Mouse (Mus musculus) kidney, postnatal 0 days (tissue): ENCODE results near the gene Fcer1g. TPM values are rescaled to one million over a fixed set of nuclear protein-coding genes. Genes with fewer than 3 reads are reported as not detected.

Experiments
- ATAC-seq: fragments of 200-750 bp; cut with Nextera tagmentation; replicated peaks from 2 replicates; pipeline ENCODE4 v1.8.0; 2017; ENCODE audit warnings: low read depth, moderate number of reproducible peaks, moderate TSS enrichment, moderate library complexity; ENCODE audit not compliant: low FRiP score
- DNase-seq: peaks from one replicate; pipeline ENCODE4 v3.0.0-alpha.2; 2016; ENCODE audit warnings: low spot score
- H3K27ac ChIP-seq: fragments of 300-500 bp; sonication (generic); 2 replicates; pipeline ENCODE4 v1.5.1; 2014; ENCODE audit warnings: mild to moderate bottlenecking
- H3K27me3 ChIP-seq: fragments of 300-500 bp; sonication (generic); 2 replicates; pipeline ENCODE4 v1.6.1; 2014; ENCODE audit warnings: low read length, mixed read lengths; ENCODE audit not compliant: insufficient read depth
- H3K36me3 ChIP-seq: fragments of 300-500 bp; sonication (generic); 2 replicates; pipeline ENCODE4 v1.6.1; 2014; ENCODE audit warnings: low read length, mixed read lengths; ENCODE audit not compliant: insufficient read depth
- H3K4me1 ChIP-seq: fragments of 300-500 bp; sonication (generic); replicated peaks from 2 replicates; pipeline ENCODE4 v1.6.1; 2014; ENCODE audit warnings: antibody characterized with exemption, low read length, mixed read lengths; ENCODE audit not compliant: insufficient read depth
- H3K4me2 ChIP-seq: fragments of 300-500 bp; sonication (generic); 2 replicates; pipeline ENCODE4 v1.6.1; 2014; ENCODE audit warnings: mild to moderate bottlenecking, low read length, moderate library complexity, mixed read lengths
- H3K4me3 ChIP-seq: fragments of 300-500 bp; sonication (generic); replicated peaks from 2 replicates; pipeline ENCODE4 v1.5.1; 2014; ENCODE audit warnings: low read depth, low read length
- H3K9ac ChIP-seq: fragments of 300-500 bp; sonication (generic); 2 replicates; pipeline ENCODE4 v1.6.1; 2014; ENCODE audit warnings: low read depth, low read length
- H3K9me3 ChIP-seq: fragments of 300-500 bp; sonication (generic); replicated peaks from 2 replicates; pipeline ENCODE4 v1.6.1; 2016; ENCODE audit warnings: low read length, inconsistent platforms, mixed read lengths
- CTCF ChIP-seq: IDR thresholded peaks from 2 replicates; pipeline ENCODE4 v1.5.1; 2016; ENCODE audit warnings: antibody characterized with exemption, low read depth, mild to moderate bottlenecking, moderate library complexity
- WGBS: fragments of 180-500 bp; shearing (Covaris S2); extraction: QIAGEN DNeasy Blood & Tissue Kit; methylation state at CpG from one replicate; pipeline ENCODE4 v1.1.7; 2014; 5-methylcytosine and 5-hydroxymethylcytosine counted together
- polyA plus RNA-seq: library from polyadenylated mRNA; unstranded; fragments of >200 nt; fragmentation: Nextera tagmentation; extraction: Ambion mirVana; gene quantifications from 2 replicates; pipeline ENCODE4 v1.2.1, GENCODE M21; 2015

The Fcer1g gene
- polyA plus RNA-seq, 1 experiment from 2014 or later: 50.1 TPM

- 3% methylated on average over 36 of the region's 36 CpGs for WGBS
- Histone ChIP-seq H3K4me2 (peak within 1 kb of the TSS; percentile 83), H3K4me3 (peak within 1 kb of the TSS; percentile 64), H3K9ac (peak within 1 kb of the TSS; percentile 64), H3K9me3 (no peaks in the 10 kb centered on the region), H3K4me1 (peaks cover 12% of the 10 kb centered on the region; the same call in 1 of the 2 replicates), H3K36me3 (peaks cover 15% of the 10 kb centered on the region), H3K27ac (peak within 1 kb of the TSS; percentile 63), H3K27me3 (no peaks in the 10 kb centered on the region)
- ATAC-seq: peak; percentile 95
- TF ChIP-seq CTCF: no peak
- DNase-seq: peak; percentile 93
Observed at GRCm38 (mm10) chr1:171269848-171270572, 35.8 kb upstream of the Fcer1g start, which contains the start of gene B4galt3. Gene B4galt3, plus strand, starts transcription at chr1:171270328.

GRCm38 (mm10) chr1:171268341-171268740 lies 34.2 kb upstream of the Fcer1g start:
- DNase-seq (no peak), ATAC-seq (no peak)
- Histone ChIP-seq H3K4me3 (no peak overlapping the region), H3K36me3 (no peaks in the 10 kb centered on the region), H3K4me1 (peaks cover 16% of the 10 kb centered on the region; the same call in 1 of the 2 replicates), H3K27ac (no peak overlapping the region), H3K27me3 (no peaks in the 10 kb centered on the region), H3K9me3 (no peaks in the 10 kb centered on the region), H3K4me2 (no peak overlapping the region), H3K9ac (no peak overlapping the region)
- WGBS: 76% methylated on average over 1 of the region's 1 CpGs
- no peak for TF ChIP-seq CTCF

GRCm38 (mm10) chr1:171265971-171266744 lies 32.0 kb upstream of the Fcer1g start:
- H3K9ac ChIP-seq: no peak overlapping the region
- no peak for DNase-seq
- no peak overlapping the region for H3K27ac ChIP-seq
- no peak overlapping the region for H3K4me2 ChIP-seq
- 58% methylated on average over 4 of the region's 4 CpGs for WGBS
- H3K27me3 ChIP-seq: no peaks in the 10 kb centered on the region
- ATAC-seq: no peak
- no peaks in the 10 kb centered on the region for H3K36me3 ChIP-seq
- no peaks in the 10 kb centered on the region for H3K9me3 ChIP-seq
- TF ChIP-seq CTCF: no peak
- H3K4me1 ChIP-seq: peaks cover 16% of the 10 kb centered on the region
- no peak overlapping the region for H3K4me3 ChIP-seq

- DNase-seq (peak; percentile 60), ATAC-seq (no peak)
- TF ChIP-seq CTCF: peak; percentile 53
- no peaks in the 10 kb centered on the region for H3K27me3 ChIP-seq
- H3K36me3 ChIP-seq: 0 out of 2 replicates have a peak, but pooled peaks cover 3% of the 10 kb centered on the region
- H3K9ac ChIP-seq: no peak overlapping the region
- peak overlapping the region; percentile 89 for H3K27ac ChIP-seq
- 76% methylated on average over 3 of the region's 3 CpGs for WGBS
- H3K4me3 ChIP-seq: no peak overlapping the region
- peaks cover 11% of the 10 kb centered on the region for H3K4me1 ChIP-seq
- no peak overlapping the region for H3K4me2 ChIP-seq
- no peaks in the 10 kb centered on the region for H3K9me3 ChIP-seq
Observed at GRCm38 (mm10) chr1:171263666-171264461, 29.7 kb upstream of the Fcer1g start.

- H3K4me1 ChIP-seq: peaks cover 11% of the 10 kb centered on the region
- peak overlapping the region; percentile 46; the same call in 1 of the 2 replicates for H3K4me2 ChIP-seq
- DNase-seq (peak; percentile 94), ATAC-seq (peak; percentile 81)
- H3K36me3 ChIP-seq: 0 out of 2 replicates have a peak, but pooled peaks cover 6% of the 10 kb centered on the region
- no peaks in the 10 kb centered on the region for H3K27me3 ChIP-seq
- H3K4me3 ChIP-seq: no peak overlapping the region; the same call in 1 of the 2 replicates
- no peak for TF ChIP-seq CTCF
- no peak overlapping the region for H3K9ac ChIP-seq
- H3K27ac ChIP-seq: peak overlapping the region; percentile 89
- 0% methylated on average over 2 of the region's 2 CpGs for WGBS
- H3K9me3 ChIP-seq: no peaks in the 10 kb centered on the region
Observed at GRCm38 (mm10) chr1:171263185-171263611, 29.0 kb upstream of the Fcer1g start.
